10 mouse cellular contexts compared by ENCODE assay signal in the genomic region with DNA sequence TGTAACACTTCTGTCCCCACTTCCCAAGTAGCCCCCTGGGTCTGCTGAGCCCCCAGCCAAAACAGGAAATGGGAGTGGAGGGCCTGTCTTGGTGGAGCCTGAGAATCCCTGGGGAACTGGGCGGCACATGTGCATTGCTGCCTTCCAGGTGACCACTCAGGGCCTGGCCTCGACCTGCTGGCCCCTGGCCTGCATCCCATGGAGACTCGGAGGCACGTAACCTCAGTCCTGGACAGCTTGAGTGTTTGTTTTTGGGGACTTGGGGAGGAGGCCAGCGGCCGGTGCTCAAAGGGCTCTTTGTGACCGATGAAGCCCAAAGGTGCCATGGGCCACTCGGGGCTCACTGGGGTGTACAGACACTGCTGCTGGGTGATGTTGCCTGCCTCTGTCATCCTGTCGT. TPM values are rescaled to one million over a fixed set of nuclear protein-coding genes. Genes with fewer than 3 reads are reported as not detected.
DNase-seq lines count a peak whose midpoint lies in the region; ATAC-seq and TF ChIP-seq lines count a peak whose summit lies in the region.
"Had no signal": no experiment of that assay in that cellular context is flagged by ENCODE, and none has a peak within 500 bp of the region (broad histone marks: within the 10 kb centered on the region; RNA-seq: fewer than 3 reads in every experiment).

No protein-coding gene starts in this region.

- H3K27ac ChIP-seq in heart, embryonic 13.5 days (replicated peaks), result peak overlapping the region; percentile 94
- H3K27ac ChIP-seq in forebrain, embryonic 13.5 days, result peak overlapping the region; percentile 93
- peak overlapping the region; percentile 53 for H3K27ac ChIP-seq in liver, postnatal 0 days (ENCODE audit: low read depth)
- no peak overlapping the region for H3K27ac ChIP-seq in stomach, postnatal 0 days (replicated peaks)

- H3K36me3 ChIP-seq in heart, embryonic 13.5 days, result peaks cover 3% of the 10 kb centered on the region; the same call in 1 of the 2 replicates
- H3K36me3 ChIP-seq in E14TG2a.4 (ENCODE audit: insufficient read depth, low read length), result peaks cover 74% of the 10 kb centered on the region
- H3K36me3 ChIP-seq in forebrain, embryonic 13.5 days (ENCODE audit: poor library complexity, severe bottlenecking), result no peaks in the 10 kb centered on the region
- H3K36me3 ChIP-seq in liver, postnatal 0 days (replicated peaks; ENCODE audit: insufficient read depth, low read length), result peaks cover 11% of the 10 kb centered on the region; the same call in 1 of the 2 replicates
- H3K36me3 ChIP-seq in stomach, postnatal 0 days (ENCODE audit: control insufficient read depth, insufficient read depth, low read length), result no peaks in the 10 kb centered on the region

- H3K4me2 ChIP-seq in heart, embryonic 13.5 days, result no peak overlapping the region
- 0 out of 2 replicates have a peak overlapping the region, but pooled peaks have one; percentile 64 for H3K4me2 ChIP-seq in forebrain, embryonic 13.5 days
- no peak overlapping the region for H3K4me2 ChIP-seq in liver, postnatal 0 days (ENCODE audit: low read depth, low read length)
- no peak overlapping the region for H3K4me2 ChIP-seq in stomach, postnatal 0 days (replicated peaks; ENCODE audit: low read depth)

- no peak for DNase-seq in heart, adult 11 months
- DNase-seq in liver, postnatal 0 days, result no peak
- no peak for DNase-seq in stomach, postnatal 0 days (ENCODE audit: low spot score)
- DNase-seq in embryo, embryonic 9.5 days (ENCODE audit: extremely low spot score), result no peak
- DNase-seq in left cerebral cortex, adult 18-20 months (ENCODE audit: low spot score in 2 of 2), result no peak
- DNase-seq: gastrocnemius, postnatal 25 days had no signal

- H3K27me3 ChIP-seq in heart, embryonic 13.5 days (replicated peaks), result no peaks in the 10 kb centered on the region
- no peaks in the 10 kb centered on the region; the same call in 1 of the 2 replicates for H3K27me3 ChIP-seq in E14TG2a.4 (ENCODE audit: insufficient read depth, low read length)
- no peaks in the 10 kb centered on the region for H3K27me3 ChIP-seq in forebrain, embryonic 13.5 days
- no peaks in the 10 kb centered on the region for H3K27me3 ChIP-seq in liver, postnatal 0 days (ENCODE audit: insufficient read depth, low read length)
- H3K27me3 ChIP-seq in stomach, postnatal 0 days (ENCODE audit: control insufficient read depth, insufficient read depth, low read length), result no peaks in the 10 kb centered on the region
- H3K27me3 ChIP-seq: CH12.LX had no signal

- peak overlapping the region; percentile 60 for H3K9ac ChIP-seq in heart, embryonic 13.5 days
- peak overlapping the region; percentile 43 for H3K9ac ChIP-seq in forebrain, embryonic 13.5 days
- no peak overlapping the region for H3K9ac ChIP-seq in liver, postnatal 0 days (replicated peaks)
- H3K9ac ChIP-seq in stomach, postnatal 0 days (ENCODE audit: low read length), result no peak overlapping the region

- 74% methylated on average over 9 of the region's 9 CpGs for WGBS in heart, embryonic 13.5 days
- WGBS in forebrain, embryonic 13.5 days, result 78% methylated on average over 9 of the region's 9 CpGs
- WGBS in liver, postnatal 0 days (ENCODE audit: insufficient replicate concordance), result 54% methylated on average over 9 of the region's 9 CpGs
- WGBS in stomach, postnatal 0 days, result 54% methylated on average over 9 of the region's 9 CpGs

- H3K9me3 ChIP-seq in heart, embryonic 13.5 days, result no peaks in the 10 kb centered on the region
- no peaks in the 10 kb centered on the region for H3K9me3 ChIP-seq in E14TG2a.4 (ENCODE audit: low read length)
- H3K9me3 ChIP-seq in forebrain, embryonic 13.5 days (replicated peaks), result no peaks in the 10 kb centered on the region
- H3K9me3 ChIP-seq in liver, postnatal 0 days (ENCODE audit: low read length), result no peaks in the 10 kb centered on the region
- no peaks in the 10 kb centered on the region for H3K9me3 ChIP-seq in stomach, postnatal 0 days (ENCODE audit: control insufficient read depth, low read length)

- H3K4me1 ChIP-seq in heart, embryonic 13.5 days, result peaks cover 98% of the 10 kb centered on the region
- peaks cover 98% of the 10 kb centered on the region for H3K4me1 ChIP-seq in E14TG2a.4 (replicated peaks; ENCODE audit: low read depth, low read length)
- H3K4me1 ChIP-seq in forebrain, embryonic 13.5 days, result peaks cover 98% of the 10 kb centered on the region
- H3K4me1 ChIP-seq in liver, postnatal 0 days (ENCODE audit: insufficient read depth), result peaks cover 70% of the 10 kb centered on the region
- H3K4me1 ChIP-seq in stomach, postnatal 0 days (replicated peaks; ENCODE audit: control insufficient read depth, insufficient read depth), result 0 out of 2 replicates have a peak, but pooled peaks cover 8% of the 10 kb centered on the region

- no peak for TF ChIP-seq EP300 in liver, postnatal 0 days (IDR thresholded peaks at IDR 0.05; ENCODE audit: low read depth)
- no peak for TF ChIP-seq EP300 in stomach, postnatal 0 days (optimal IDR thresholded peaks at IDR 0.05)

- no peak for ATAC-seq in heart, embryonic 13.5 days (ENCODE audit: extremely low read depth, insufficient number of reproducible peaks, low FRiP score, low TSS enrichment)
- ATAC-seq in forebrain, embryonic 13.5 days, result no peak
- peak; percentile 16; the same call in 1 of the 2 replicates for ATAC-seq in liver, postnatal 0 days
- no peak for ATAC-seq in stomach, postnatal 0 days (ENCODE audit: low FRiP score, low TSS enrichment)

- TF ChIP-seq CTCF in E14TG2a.4 (conservative IDR thresholded peaks at IDR 0.05; ENCODE audit: low read length), result no peak
- TF ChIP-seq CTCF in liver, postnatal 0 days (IDR thresholded peaks at IDR 0.05; ENCODE audit: low read depth), result no peak
- no peak for TF ChIP-seq CTCF in stomach, postnatal 0 days (IDR thresholded peaks at IDR 0.05; ENCODE audit: low read depth)

- no peak overlapping the region for H3K4me3 ChIP-seq in heart, embryonic 13.5 days
- peak overlapping the region; percentile 61 for H3K4me3 ChIP-seq in E14TG2a.4 (replicated peaks; ENCODE audit: low read length)
- H3K4me3 ChIP-seq in forebrain, embryonic 13.5 days, result no peak overlapping the region
- H3K4me3 ChIP-seq in liver, postnatal 0 days (ENCODE audit: low read depth, low read length), result no peak overlapping the region
- H3K4me3 ChIP-seq in stomach, postnatal 0 days (ENCODE audit: low read depth, low read length), result no peak overlapping the region

RNA-seq across cellular contexts. Expression of a gene that starts 41.5 kb away (rescaled TPM):
- 79.8 and 80.4 TPM in 2 replicates for polyA plus RNA-seq in heart, embryonic 13.5 days (2015; fragmentation: Nextera tagmentation; extraction: Ambion mirVana)
- 66.9 and 79.8 TPM in 2 replicates for polyA plus RNA-seq in forebrain, embryonic 13.5 days (2015; fragmentation: Nextera tagmentation; extraction: Ambion mirVana)
- 18.6 and 20.3 TPM in 2 replicates for polyA plus RNA-seq in liver, postnatal 0 days (2015; fragmentation: Nextera tagmentation; extraction: Ambion mirVana)
- polyA plus RNA-seq in stomach, postnatal 0 days (2015; fragmentation: Nextera tagmentation; extraction: Ambion mirVana), result 31.0 and 35.5 TPM in 2 replicates
- 1 to 10 TPM; 2.1 to 2.4 TPM for total RNA-seq in left cerebral cortex, adult 18-20 months (2021)

Comparison
In these comparisons a context has a peak if more than half of its experiments do, and no peak if none do; other contexts are left out.
1. H3K9ac ChIP-seq: peak in heart, embryonic 13.5 days (single experiment) and forebrain, embryonic 13.5 days (single experiment); none in liver, postnatal 0 days (single experiment) and stomach, postnatal 0 days (single experiment).